8 mouse cellular contexts compared by ENCODE assay signal in genomic region chr14:108913714-108914263, GRCm38 (mm10). TPM values are rescaled to one million over a fixed set of nuclear protein-coding genes. Genes with fewer than 3 reads are reported as not detected.
DNase-seq lines count a peak whose midpoint lies in the region; ATAC-seq and TF ChIP-seq lines count a peak whose summit lies in the region.

Slitrk1 (minus strand) TSS chr14:108914158.

- no peaks in the 10 kb centered on the region for H3K36me3 ChIP-seq in lung, embryonic 14.5 days (ENCODE audit: insufficient read depth)
- no peaks in the 10 kb centered on the region for H3K36me3 ChIP-seq in embryonic facial prominence, embryonic 10.5 days (replicated peaks)
- no peaks in the 10 kb centered on the region for H3K36me3 ChIP-seq in liver, embryonic 15.5 days (replicated peaks)

- no peak within 1 kb of the TSS for H3K9ac ChIP-seq in lung, embryonic 14.5 days
- no peak within 1 kb of the TSS for H3K9ac ChIP-seq in liver, embryonic 15.5 days

- H3K4me1 ChIP-seq in lung, embryonic 14.5 days (ENCODE audit: insufficient read depth): no peaks in the 10 kb centered on the region
- H3K4me1 ChIP-seq in lung, adult 2 months (ENCODE audit: control insufficient read depth, insufficient read depth, low read length): no peaks in the 10 kb centered on the region
- H3K4me1 ChIP-seq in embryonic facial prominence, embryonic 10.5 days: peaks cover 39% of the 10 kb centered on the region
- H3K4me1 ChIP-seq in liver, embryonic 15.5 days (replicated peaks): no peaks in the 10 kb centered on the region

- TF ChIP-seq POLR2A in lung, adult 2 months (IDR thresholded peaks at IDR 0.05; ENCODE audit: borderline replicate concordance, extremely low read depth, low read depth, low read length): no peak

- intact Hi-C loops in heart, postnatal 10 days (cut with DNase I): no loop called here

- peaks cover 40% of the 10 kb centered on the region for H3K27me3 ChIP-seq in lung, embryonic 14.5 days (ENCODE audit: insufficient read depth, low read length)
- peaks cover 49% of the 10 kb centered on the region for H3K27me3 ChIP-seq in embryonic facial prominence, embryonic 10.5 days (replicated peaks; ENCODE audit: low read depth, poor library complexity, severe bottlenecking)
- peaks cover 35% of the 10 kb centered on the region for H3K27me3 ChIP-seq in liver, embryonic 15.5 days

- TF ChIP-seq CTCF in lung, embryonic 14.5 days (IDR thresholded peaks at IDR 0.05; ENCODE audit: low read depth): no peak
- TF ChIP-seq CTCF in lung, adult 2 months (IDR thresholded peaks at IDR 0.05; ENCODE audit: insufficient read depth, low read length): no peak

- under 1% methylated on average over 25 of the region's 25 CpGs for WGBS in lung, embryonic 14.5 days
- 1% methylated on average over 25 of the region's 25 CpGs for WGBS in lung, adult 2 months
- under 1% methylated on average over 25 of the region's 25 CpGs for WGBS in embryonic facial prominence, embryonic 10.5 days
- WGBS in liver, embryonic 15.5 days (ENCODE audit: insufficient replicate concordance): 2% methylated on average over 23 of the region's 25 CpGs

- H3K9me3 ChIP-seq in lung, embryonic 14.5 days (ENCODE audit: low read depth, low read length): no peaks in the 10 kb centered on the region
- no peaks in the 10 kb centered on the region for H3K9me3 ChIP-seq in embryonic facial prominence, embryonic 10.5 days
- no peaks in the 10 kb centered on the region for H3K9me3 ChIP-seq in liver, embryonic 15.5 days (replicated peaks)

- peak; percentile 85 for DNase-seq in lung, embryonic 14.5 days
- DNase-seq in lung, adult 2 months: no peak
- peak; percentile 87 for DNase-seq in embryonic facial prominence, embryonic 10.5 days (ENCODE audit: low spot score)
- peak; percentile 25 to 40 for DNase-seq in heart, postnatal 10 days
- DNase-seq in layer of hippocampus, adult 18-20 months (ENCODE audit: low spot score in 2 of 2): peak; percentile 59 to 82
- peak; percentile 85 for DNase-seq in retina, postnatal 1 day
- no peak for DNase-seq in adipocyte (ENCODE audit: low spot score)

- H3K4me3 ChIP-seq in lung, embryonic 14.5 days (ENCODE audit: low read depth, low read length): peak within 1 kb of the TSS; percentile 32
- no peak within 1 kb of the TSS for H3K4me3 ChIP-seq in lung, adult 2 months (replicated peaks; ENCODE audit: extremely low read depth, low read depth, low read length)
- H3K4me3 ChIP-seq in embryonic facial prominence, embryonic 10.5 days: peak within 1 kb of the TSS; percentile 58
- no peak within 1 kb of the TSS for H3K4me3 ChIP-seq in liver, embryonic 15.5 days (replicated peaks)

- ATAC-seq in lung, embryonic 14.5 days (ENCODE audit: insufficient read depth): peak; percentile 66
- ATAC-seq in liver, embryonic 15.5 days (ENCODE audit: insufficient read depth): no peak

- H3K4me2 ChIP-seq in lung, embryonic 14.5 days: peak within 1 kb of the TSS; percentile 60
- H3K4me2 ChIP-seq in liver, embryonic 15.5 days: peak within 1 kb of the TSS; percentile 3; the same call in 1 of the 2 replicates

- no peak within 1 kb of the TSS for H3K27ac ChIP-seq in lung, embryonic 14.5 days (ENCODE audit: low read depth)
- H3K27ac ChIP-seq in embryonic facial prominence, embryonic 10.5 days (replicated peaks): peak within 1 kb of the TSS; percentile 59
- H3K27ac ChIP-seq in liver, embryonic 15.5 days (replicated peaks): no peak within 1 kb of the TSS

RNA-seq across cellular contexts. Expression of gene Slitrk1, which starts in this region (rescaled TPM):
- polyA plus RNA-seq in lung, embryonic 14.5 days (2014; fragmentation: Nextera tagmentation; extraction: Ambion mirVana): 0.09 and 0.12 TPM in 2 replicates
- polyA plus RNA-seq in lung, adult 2 months (2012; rRNA removed): 0.02 TPM in 1 of 2 replicates, not detected in the other
- 0.89 and 1.1 TPM in 2 replicates for polyA plus RNA-seq in embryonic facial prominence, embryonic 10.5 days (2016; fragmentation: Nextera tagmentation; extraction: Ambion mirVana)
- not detected for total RNA-seq in heart, postnatal 10 days (2021)
- total RNA-seq in layer of hippocampus, adult 18-20 months (2021): 10 to 100 TPM; 56.4 to 58.3 TPM
- 0.01 and 0.03 TPM in 2 replicates for polyA plus RNA-seq in liver, embryonic 15.5 days (2015; fragmentation: Nextera tagmentation; extraction: Ambion mirVana)

Comparison
In these comparisons a context has a peak if more than half of its experiments do, and no peak if none do; other contexts are left out.
1. RNA of gene Slitrk1 (total RNA-seq): 56.4 to 58.3 TPM in layer of hippocampus, adult 18-20 months; not detected in heart, postnatal 10 days; every median in the first group is over 10 times any median in the second.
2. Peak in DNase-seq, ATAC-seq, H3K4me3 ChIP-seq and H3K4me2 ChIP-seq in lung, embryonic 14.5 days; RNA of the gene not detected or under 1 TPM.
3. Peak in DNase-seq in heart, postnatal 10 days; RNA of the gene not detected or under 1 TPM.
4. DNase-seq: peak in embryonic facial prominence, embryonic 10.5 days (single experiment), layer of hippocampus, adult 18-20 months (2 of 2) and retina, postnatal 1 day (single experiment); none in lung, adult 2 months (single experiment) and adipocyte (single experiment).